In the genomic region with DNA sequence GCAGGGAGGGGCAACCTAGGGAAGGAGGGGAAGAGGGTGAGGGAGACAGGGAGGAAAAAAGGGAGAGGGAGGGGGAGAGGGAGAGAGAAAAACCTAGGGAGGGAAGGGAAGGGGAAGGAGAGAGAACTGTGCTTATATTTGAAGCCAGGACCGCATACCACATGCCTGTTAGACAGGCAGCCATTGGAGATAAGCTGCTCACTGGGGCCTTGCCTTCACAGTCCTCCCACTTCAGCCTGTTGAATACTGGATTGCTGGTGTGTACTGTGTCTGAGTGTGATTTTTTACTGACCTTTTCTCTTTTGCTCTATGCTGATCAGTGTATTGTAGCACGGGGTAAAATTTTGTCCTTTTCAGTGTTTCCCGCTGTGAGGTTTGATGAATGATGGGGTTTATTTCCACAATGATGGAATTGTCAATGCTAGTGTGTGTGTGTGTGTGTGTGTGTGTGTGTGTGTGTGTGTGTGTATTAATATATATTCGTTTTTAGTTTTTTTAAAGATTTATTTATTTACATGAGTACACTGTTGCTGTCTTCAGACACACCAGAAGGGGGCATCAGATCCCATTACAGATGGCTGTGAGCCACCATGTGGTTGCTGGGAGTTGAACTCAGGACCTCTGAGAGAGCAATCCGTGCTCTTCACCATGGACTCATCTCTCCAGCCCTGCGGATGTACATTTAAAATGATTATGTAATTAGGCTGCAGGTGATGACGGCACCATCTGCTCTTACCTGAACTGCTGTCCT, we compare ENCODE assay signal across 1 mouse cellular context.
TF ChIP-seq lines count a peak whose summit lies in the region.

No protein-coding gene starts in this region.

TF ChIP-seq in CH12.LX, 34 proteins besides CTCF, POLR2A, EP300 and RAD21 (continued from another document):
- TF ChIP-seq ZC3H11A (IDR thresholded peaks at IDR 0.05; ENCODE audit: low read depth, low read length) (no peak), NRF1 (IDR thresholded peaks at IDR 0.05; ENCODE audit: low read depth, low read length) (no peak), USF1 (IDR thresholded peaks at IDR 0.05; ENCODE audit: low read depth, low read length) (no peak), ELF1 (IDR thresholded peaks at IDR 0.05; ENCODE audit: low read depth, low read length) (no peak), ZNF384 (IDR thresholded peaks at IDR 0.05; ENCODE audit: low read depth, low read length) (no peak), SMC3 (IDR thresholded peaks at IDR 0.05; ENCODE audit: low read depth, low read length) (no peak; the same call in 1 of the 2 replicates), MXI1 (IDR thresholded peaks at IDR 0.05; ENCODE audit: low read depth, low read length) (no peak), ETS1 (conservative IDR thresholded peaks at IDR 0.05; ENCODE audit: low read depth, low read length) (no peak), GABPA (IDR thresholded peaks at IDR 0.05; ENCODE audit: insufficient replicate concordance, low read depth, low read length) (no peak), CHD2 (IDR thresholded peaks at IDR 0.05; ENCODE audit: low read length) (no peak), MAFK (IDR thresholded peaks at IDR 0.05; ENCODE audit: insufficient replicate concordance, low read length) (no peak), IRF4 (IDR thresholded peaks at IDR 0.05; ENCODE audit: low read depth, low read length) (no peak), MAZ (IDR thresholded peaks at IDR 0.05; ENCODE audit: low read depth, low read length) (no peak)
